Comparison of ENCODE assay signal across 8 mouse cellular contexts in the genomic region with DNA sequence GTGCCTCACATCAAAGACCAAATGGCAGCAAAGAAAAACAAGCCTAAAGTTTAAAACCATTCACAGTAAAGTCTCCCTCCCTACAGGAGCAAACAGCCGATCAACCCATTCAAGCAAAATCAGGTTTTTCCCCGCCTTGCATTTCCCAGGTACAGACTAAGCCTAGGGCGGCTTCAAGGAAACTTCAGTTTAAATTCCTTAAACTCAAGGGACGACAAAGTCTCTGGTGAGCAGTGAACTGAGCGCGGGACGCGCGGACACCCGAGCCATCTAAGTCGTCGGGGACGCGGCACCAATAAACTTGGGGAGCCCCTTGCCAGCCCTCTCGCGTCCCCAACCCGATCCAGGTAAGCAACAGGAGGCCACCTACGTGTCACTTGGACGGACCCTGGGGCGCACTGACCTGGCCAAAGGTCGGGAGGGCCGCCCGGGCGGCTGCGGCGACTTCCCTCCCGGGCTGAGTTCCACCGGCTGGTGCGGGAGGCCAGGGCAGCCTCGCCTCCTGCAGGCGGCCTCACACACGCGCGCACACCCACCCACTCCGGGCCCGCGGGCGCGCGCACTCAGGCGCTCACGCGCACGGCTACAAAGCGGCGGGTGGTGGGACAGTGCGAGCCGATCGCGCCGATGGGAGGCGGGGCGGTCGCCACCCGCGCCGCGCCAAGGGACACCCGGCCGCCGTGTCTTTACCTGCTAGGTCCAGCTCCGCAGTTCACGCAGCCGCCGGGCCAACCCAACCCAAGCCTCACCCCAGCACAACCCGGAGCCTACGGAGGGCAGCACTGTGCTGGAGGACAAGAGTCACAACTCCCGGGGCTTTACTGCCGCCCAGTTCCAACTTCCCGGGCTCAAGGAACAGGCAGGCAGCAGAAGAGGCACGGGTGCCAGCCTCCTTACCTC. TPM values are rescaled to one million over a fixed set of nuclear protein-coding genes. Genes with fewer than 3 reads are reported as not detected.
DNase-seq lines count a peak whose midpoint lies in the region; ATAC-seq and TF ChIP-seq lines count a peak whose summit lies in the region.

No protein-coding gene starts in this region.

- intact Hi-C loops in left cerebral cortex, adult 2 months (cut with DNase I) = loop anchor here (5.0 kb wide), 3 partner anchors 76 to 286 kb away; no protein-coding TSS in a partner anchor

- peak overlapping the region; percentile 92 for H3K4me2 ChIP-seq in hindbrain, embryonic 11.5 days (replicated peaks; ENCODE audit: low read depth, low read length)

- peak; percentile 95 for DNase-seq in NIH3T3 (ENCODE audit: low read depth)
- peak; percentile 7 for DNase-seq in cerebellum, adult 8-10 months
- DNase-seq in frontal cortex, postnatal 10 days (ENCODE audit: low spot score in 2 of 2) = peak; percentile 17 to 50
- peak; percentile 86 for DNase-seq in hindbrain, embryonic 11.5 days (ENCODE audit: low spot score)
- DNase-seq in left cerebral cortex, adult 2 months (ENCODE audit: extremely low spot score in 1 of 2, low spot score in 2 of 2) = peak; percentile 53 to 65
- peak; percentile 47 to 69 for DNase-seq in right cerebral cortex, postnatal 10 days (ENCODE audit: low spot score in 2 of 2)
- DNase-seq in urinary bladder, postnatal 25 days (ENCODE audit: low spot score) = peak; percentile 80

- no peaks in the 10 kb centered on the region for H3K36me3 ChIP-seq in hindbrain, embryonic 11.5 days (ENCODE audit: control insufficient read depth, insufficient read depth, low read length)
- no peaks in the 10 kb centered on the region for H3K36me3 ChIP-seq in macrophage (ENCODE audit: inconsistent target)

- H3K4me1 ChIP-seq in hindbrain, embryonic 11.5 days (replicated peaks; ENCODE audit: control insufficient read depth, insufficient read depth, low read length) = 0 out of 2 replicates have a peak, but pooled peaks cover 2% of the 10 kb centered on the region

- WGBS in hindbrain, embryonic 11.5 days = under 1% methylated on average over 66 of the region's 71 CpGs
- WGBS in macrophage (ENCODE audit: missing documents) = 1% methylated on average over 58 of the region's 71 CpGs

- H3K79me2 ChIP-seq in macrophage (ENCODE audit: inconsistent target) = no peaks in the 10 kb centered on the region

- H3K9me3 ChIP-seq in hindbrain, embryonic 11.5 days (ENCODE audit: control insufficient read depth, low read length) = no peaks in the 10 kb centered on the region

- TF ChIP-seq CTCF in left cerebral cortex, adult 2 months (IDR thresholded peaks at IDR 0.05) = peak; percentile 15

- H3K27ac ChIP-seq in hindbrain, embryonic 11.5 days (ENCODE audit: low read depth, low read length) = peak overlapping the region; percentile 24; the same call in 1 of the 2 replicates
- H3K27ac ChIP-seq in left cerebral cortex, adult 2 months = peak overlapping the region; percentile 11
- no peak overlapping the region for H3K27ac ChIP-seq in macrophage

- H3K4me3 ChIP-seq in hindbrain, embryonic 11.5 days (ENCODE audit: low read depth, low read length) = peak overlapping the region; percentile 69
- peak overlapping the region; percentile 61 for H3K4me3 ChIP-seq in left cerebral cortex, adult 2 months
- H3K4me3 ChIP-seq in macrophage (ENCODE audit: inconsistent target) = peak overlapping the region; percentile 26

- peak overlapping the region; percentile 65 for H3K9ac ChIP-seq in hindbrain, embryonic 11.5 days (ENCODE audit: low read depth, low read length)

- ATAC-seq in hindbrain, embryonic 11.5 days (ENCODE audit: low FRiP score) = peak; percentile 90

- H3K27me3 ChIP-seq in hindbrain, embryonic 11.5 days (ENCODE audit: control insufficient read depth, insufficient read depth, low read length) = no peaks in the 10 kb centered on the region

RNA-seq across cellular contexts. Expression of gene Lpar1, which starts 0.7 kb away (rescaled TPM):
- polyA plus RNA-seq in hindbrain, embryonic 11.5 days (2014; fragmentation: Nextera tagmentation; extraction: Ambion mirVana) = 51.9 and 59.1 TPM in 2 replicates
- 10 to 100 TPM; 14.5 to 17.5 TPM for total RNA-seq in left cerebral cortex, adult 2 months (2021)
- 10 to 100 TPM in 3 of 26 experiments, 1 to 10 TPM in 17, under 1 TPM in 4, not detected in 2; 0.33 to 23.1 (median 3.6) TPM for total RNA-seq in macrophage (2018; cell fraction: chromatin; rRNA removed)
- total RNA-seq in macrophage (2018; cell fraction: cytosol; rRNA removed) = 10 to 100 TPM in 1 of 26 experiments, 1 to 10 TPM in 14, under 1 TPM in 11; 0.39 to 12.7 (median 2.7) TPM
- total RNA-seq in macrophage (2018; cell fraction: nucleus; rRNA removed) = 10 to 100 TPM in 8 of 26 experiments, 1 to 10 TPM in 15, under 1 TPM in 3; 0.69 to 27.2 (median 7.5) TPM
- 0.41 to 1.8 TPM (median 0.47 TPM) in 3 replicates for polyA plus RNA-seq in macrophage (2018)

Comparison
In these comparisons a context has a peak if more than half of its experiments do, and no peak if none do; other contexts are left out.
1. DNase-seq: peak in every context shown above with its lines; median percentile 95 in NIH3T3; 86 in hindbrain, embryonic 11.5 days; 80 in urinary bladder, postnatal 25 days; 59 in left cerebral cortex, adult 2 months; 58 in right cerebral cortex, postnatal 10 days; 34 in frontal cortex, postnatal 10 days; 7 in cerebellum, adult 8-10 months.
2. RNA of gene Lpar1, which starts 0.7 kb away (polyA plus RNA-seq): 51.9 to 59.1 TPM in hindbrain, embryonic 11.5 days; 0.41 to 1.8 TPM in macrophage; every median in the first group is over 10 times any median in the second.
3. Peak in every context shown above with its lines, with median percentiles within 50 percentile points of each other: H3K4me3 ChIP-seq.